9 mouse cellular contexts compared by ENCODE assay signal in the genomic region with DNA sequence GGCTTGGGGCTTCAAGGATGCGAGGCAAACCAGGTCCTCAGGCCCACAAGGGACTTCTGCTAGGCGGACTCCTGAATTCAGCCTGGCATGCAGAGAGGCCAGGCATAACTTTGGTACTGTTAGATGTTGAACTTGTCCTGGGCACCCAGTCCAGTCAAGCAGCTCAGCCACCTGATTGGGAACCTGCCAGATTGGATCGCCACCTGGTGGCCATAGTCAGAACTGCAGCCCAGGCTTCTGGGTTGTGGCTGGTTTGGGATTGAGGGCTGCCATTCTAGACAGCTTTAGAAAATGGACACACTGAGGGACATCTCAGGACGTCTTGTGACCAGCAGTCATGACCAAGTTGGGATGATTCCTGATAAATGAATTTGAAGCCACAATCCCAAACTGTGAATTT. TPM values are rescaled to one million over a fixed set of nuclear protein-coding genes. Genes with fewer than 3 reads are reported as not detected.
DNase-seq lines count a peak whose midpoint lies in the region; ATAC-seq lines count a peak whose summit lies in the region.
"Had no signal": no experiment of that assay in that cellular context is flagged by ENCODE, and none has a peak within 500 bp of the region (broad histone marks: within the 10 kb centered on the region; RNA-seq: fewer than 3 reads in every experiment).

No protein-coding gene starts in this region.

- peaks cover 36% of the 10 kb centered on the region for H3K4me1 ChIP-seq in heart, embryonic 11.5 days (ENCODE audit: control insufficient read depth, insufficient read depth, low read length)

- DNase-seq in adrenal gland, adult (ENCODE audit: inconsistent age in 2 of 2, low spot score in 1 of 2) = peak; percentile 88 to 97
- DNase-seq in embryo, embryonic 11 days = peak; percentile 85
- DNase-seq in layer of hippocampus, adult 9-10 months (ENCODE audit: low spot score) = peak; percentile 93
- DNase-seq in lung, postnatal 14 days = peak; percentile 91
- DNase-seq in retina, postnatal 1 day = peak; percentile 85
- DNase-seq in urinary bladder, adult 2 months (ENCODE audit: low spot score) = peak; percentile 91

- peak overlapping the region; percentile 27; the same call in 1 of the 2 replicates for H3K4me2 ChIP-seq in heart, embryonic 11.5 days
- H3K4me2 ChIP-seq: limb, embryonic 15.5 days had no signal

- peak overlapping the region; percentile 29; the same call in 1 of the 2 replicates for H3K27ac ChIP-seq in heart, embryonic 11.5 days (ENCODE audit: low read depth, low read length)
- H3K27ac ChIP-seq: limb, embryonic 15.5 days had no signal

- 26% methylated on average over 4 of the region's 4 CpGs for WGBS in heart, embryonic 11.5 days (ENCODE audit: insufficient replicate concordance)

- 0 out of 2 replicates have a peak overlapping the region, but pooled peaks have one; percentile 16 for H3K9ac ChIP-seq in heart, embryonic 11.5 days (ENCODE audit: low read depth, low read length)
- H3K9ac ChIP-seq: limb, embryonic 15.5 days had no signal

- peaks cover 32% of the 10 kb centered on the region for H3K36me3 ChIP-seq in heart, embryonic 11.5 days (ENCODE audit: control insufficient read depth, insufficient read depth, low read length)

- no peaks in the 10 kb centered on the region for H3K9me3 ChIP-seq in heart, embryonic 11.5 days (replicated peaks; ENCODE audit: control insufficient read depth, low read length)
- H3K9me3 ChIP-seq: limb, embryonic 15.5 days had no signal

- no peak overlapping the region for H3K4me3 ChIP-seq in heart, embryonic 11.5 days (ENCODE audit: low read depth, low read length)
- H3K4me3 ChIP-seq: limb, embryonic 15.5 days had no signal

- H3K27me3 ChIP-seq in heart, embryonic 11.5 days (ENCODE audit: control insufficient read depth, insufficient read depth, low read length) = no peaks in the 10 kb centered on the region
- H3K27me3 ChIP-seq: limb, embryonic 15.5 days had no signal

- peak; percentile 48 for ATAC-seq in CD4-positive, CD25-positive, alpha-beta regulatory T cell, adult 4 months
- peak; percentile 11; the same call in 1 of the 2 replicates for ATAC-seq in heart, embryonic 11.5 days (replicated peaks; ENCODE audit: insufficient number of reproducible peaks, low FRiP score, low TSS enrichment)

RNA-seq across cellular contexts. Expression of a gene that starts 7.1 kb away (rescaled TPM):
- polyA plus RNA-seq in CD4-positive, CD25-positive, alpha-beta regulatory T cell, adult 4 months (2017; shearing (Covaris generic)) = under 1 TPM in 1 of 2 experiments, not detected in 1; 0.20 TPM
- polyA plus RNA-seq in heart, embryonic 11.5 days (2014; fragmentation: Nextera tagmentation; extraction: Ambion mirVana) = 22.6 and 36.1 TPM in 2 replicates
- 9.5 and 9.6 TPM in 2 replicates for polyA plus RNA-seq in urinary bladder, adult 2 months (2012; rRNA removed)

RNA-seq across cellular contexts. Expression of a gene that starts 16.8 kb away (rescaled TPM):
- polyA plus RNA-seq in CD4-positive, CD25-positive, alpha-beta regulatory T cell, adult 4 months (2017; shearing (Covaris generic)) = 1 to 10 TPM; 4.8 to 4.9 TPM
- 0.20 TPM in 2 replicates for polyA plus RNA-seq in heart, embryonic 11.5 days (2014; fragmentation: Nextera tagmentation; extraction: Ambion mirVana)
- polyA plus RNA-seq in urinary bladder, adult 2 months (2012; rRNA removed) = 0.06 TPM in 1 of 2 replicates, not detected in the other

RNA-seq across cellular contexts. Expression of a gene that starts 28.1 kb away (rescaled TPM):
- polyA plus RNA-seq in CD4-positive, CD25-positive, alpha-beta regulatory T cell, adult 4 months (2017; shearing (Covaris generic)) = 10 to 100 TPM; 56.6 to 76.0 TPM
- 87.0 and 95.3 TPM in 2 replicates for polyA plus RNA-seq in heart, embryonic 11.5 days (2014; fragmentation: Nextera tagmentation; extraction: Ambion mirVana)
- 104 and 116 TPM in 2 replicates for polyA plus RNA-seq in urinary bladder, adult 2 months (2012; rRNA removed)

RNA-seq across cellular contexts. Expression of a gene that starts 40.2 kb away (rescaled TPM):
- polyA plus RNA-seq in CD4-positive, CD25-positive, alpha-beta regulatory T cell, adult 4 months (2017; shearing (Covaris generic)) = not detected
- polyA plus RNA-seq in heart, embryonic 11.5 days (2014; fragmentation: Nextera tagmentation; extraction: Ambion mirVana) = 0.18 and 0.46 TPM in 2 replicates
- polyA plus RNA-seq in urinary bladder, adult 2 months (2012; rRNA removed) = 0.03 TPM in 2 replicates

RNA-seq across cellular contexts. Expression of a gene that starts 55.2 kb away (rescaled TPM):
- not detected for polyA plus RNA-seq in CD4-positive, CD25-positive, alpha-beta regulatory T cell, adult 4 months (2017; shearing (Covaris generic))
- polyA plus RNA-seq in heart, embryonic 11.5 days (2014; fragmentation: Nextera tagmentation; extraction: Ambion mirVana) = 1.5 and 2.0 TPM in 2 replicates
- polyA plus RNA-seq in urinary bladder, adult 2 months (2012; rRNA removed) = 0.83 and 1.4 TPM in 2 replicates
